Mouse (Mus musculus): ENCODE data around the gene Mup9. TPM values are rescaled to one million over a fixed set of nuclear protein-coding genes. Genes with fewer than 3 reads are reported as not detected.
"Not testable (repeated sequence)": the region's sequence is repeated elsewhere in the genome, so short reads cannot be mapped to it uniquely, and the experiment has no call there.

Gene Mup9
- polyA plus RNA-seq (2016; fragmentation: Nextera tagmentation; extraction: Ambion mirVana): 0.33 TPM in 1 of 2 replicates, not detected in the other

- not testable (repeated sequence) for H3K27ac ChIP-seq; H3K36me3 ChIP-seq; ATAC-seq (ENCODE audit: insufficient number of reproducible peaks, insufficient read depth, low FRiP score, low TSS enrichment); H3K4me2 ChIP-seq (replicated peaks); H3K4me3 ChIP-seq; H3K4me1 ChIP-seq; H3K27me3 ChIP-seq; H3K9me3 ChIP-seq; H3K9ac ChIP-seq
- 67% methylated on average over 3 of the region's 3 CpGs for WGBS
Observed at GRCm38 (mm10) chr4:60421852-60422251, at the start of gene Mup9. Mup9 (minus strand) TSS chr4:60421952.

Other genes starting within 250 kb of the Mup9 start
- not detected in 2 replicates for gene Mup8, start 199.4 kb downstream of the Mup9 start, polyA plus RNA-seq (2016; fragmentation: Nextera tagmentation; extraction: Ambion mirVana)
- not detected in 2 replicates for gene Mup1, start 80.0 kb upstream of the Mup9 start, polyA plus RNA-seq (2016; fragmentation: Nextera tagmentation; extraction: Ambion mirVana)
- gene Mup10, start 160.2 kb upstream of the Mup9 start, polyA plus RNA-seq (2016; fragmentation: Nextera tagmentation; extraction: Ambion mirVana): not detected in 2 replicates
- not detected in 2 replicates for gene Mup11, start 240.5 kb upstream of the Mup9 start, polyA plus RNA-seq (2016; fragmentation: Nextera tagmentation; extraction: Ambion mirVana)